Mouse (Mus musculus) adrenal gland, adult (tissue): Measurements from ENCODE around the gene Gm21977.
"Not testable (repeated sequence)": the region's sequence is repeated elsewhere in the genome, so short reads cannot be mapped to it uniquely, and the experiment has no call there.

Experiments
- DNase-seq, 2 experiments: peaks; one replicate each; pipeline ENCODE4 v3.0.0; 2022 to 2023; ENCODE audit warnings: low spot score in 1 of 2; ENCODE audit not compliant: inconsistent age in 2 of 2

Gm21977 gene

GRCm38 (mm10) chr14:42853377-42853776 lies at the start of gene Gm21977:
Gene Gm21977 (minus strand): TSS chr14:42853477.
- DNase-seq, result not testable (repeated sequence)
